Mouse (Mus musculus) spleen, adult 10 weeks (tissue): ENCODE data around the gene Tbxa2r. TPM values are rescaled to one million over a fixed set of nuclear protein-coding genes. Genes with fewer than 3 reads are reported as not detected.

Experiments
- polyA plus RNA-seq: library from polyadenylated mRNA; stranded (reverse); fragments of 350-450 nt; fragmentation: Illumina TruSeq; extraction: RNeasy Lipid Tissue Mini Kit (QIAGEN cat#74804); gene quantifications from one replicate; pipeline ENCODE4 v1.2.3, GENCODE M21; 2015; ENCODE audit warnings: low replicate concordance; ENCODE audit not compliant: insufficient read depth

Tbxa2r gene
- 3.0 TPM for polyA plus RNA-seq

DNA sequence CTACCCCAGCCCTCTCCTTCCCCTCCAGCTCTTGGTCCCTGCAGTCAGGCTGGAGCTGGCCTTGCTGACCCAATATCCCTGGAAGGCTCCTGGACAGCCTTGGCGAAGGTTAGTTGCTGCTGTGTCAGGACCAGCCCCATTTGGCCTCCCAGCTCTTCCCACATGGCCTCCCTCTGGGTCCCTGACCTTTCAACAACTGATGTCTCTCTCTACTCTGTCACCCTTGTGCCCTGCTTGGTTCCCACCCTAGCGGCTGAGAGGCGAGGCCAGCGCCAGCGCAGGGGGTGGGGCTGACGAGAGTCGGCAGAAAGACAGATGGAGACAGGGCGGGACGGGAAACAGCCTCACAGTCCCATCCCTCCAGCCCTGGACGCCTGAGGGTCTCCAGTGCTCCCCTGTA is at the start of gene Tbxa2r:
Gene Tbxa2r (plus strand): TSS at position 346 of the 400 bp plus-strand sequence.

DNA sequence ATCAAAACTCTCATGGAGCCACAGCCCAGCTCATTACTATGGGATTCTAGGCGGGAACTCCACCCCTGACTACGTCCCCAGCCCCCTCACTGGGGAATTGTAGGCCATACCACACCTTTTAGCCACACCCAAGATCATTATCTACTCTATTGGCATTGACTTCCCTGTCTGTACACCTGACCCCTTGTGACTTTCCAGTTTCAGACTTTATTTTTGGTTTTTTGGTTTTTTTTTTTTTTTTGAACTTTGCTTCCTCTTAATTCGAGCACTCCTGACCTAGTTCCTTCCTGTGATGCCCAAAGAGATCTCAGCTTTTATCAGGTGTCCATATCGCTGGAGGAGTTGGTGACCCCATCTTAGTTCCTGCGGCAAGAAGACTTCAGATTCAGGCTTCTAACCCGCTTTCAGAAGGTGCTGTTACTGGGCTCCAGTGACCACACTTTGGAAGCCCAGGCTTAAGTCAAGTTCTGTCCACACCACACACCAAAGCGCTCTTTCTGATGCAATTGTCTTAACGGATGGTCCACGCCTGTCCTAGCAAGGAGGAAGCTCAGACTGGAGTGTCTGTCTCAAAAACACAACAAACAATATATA is 36.9 kb upstream of the Tbxa2r start, which contains the start of gene Tjp3:
Gene Tjp3 (minus strand): TSS at position 71 of the 594 bp plus-strand sequence.

DNA sequence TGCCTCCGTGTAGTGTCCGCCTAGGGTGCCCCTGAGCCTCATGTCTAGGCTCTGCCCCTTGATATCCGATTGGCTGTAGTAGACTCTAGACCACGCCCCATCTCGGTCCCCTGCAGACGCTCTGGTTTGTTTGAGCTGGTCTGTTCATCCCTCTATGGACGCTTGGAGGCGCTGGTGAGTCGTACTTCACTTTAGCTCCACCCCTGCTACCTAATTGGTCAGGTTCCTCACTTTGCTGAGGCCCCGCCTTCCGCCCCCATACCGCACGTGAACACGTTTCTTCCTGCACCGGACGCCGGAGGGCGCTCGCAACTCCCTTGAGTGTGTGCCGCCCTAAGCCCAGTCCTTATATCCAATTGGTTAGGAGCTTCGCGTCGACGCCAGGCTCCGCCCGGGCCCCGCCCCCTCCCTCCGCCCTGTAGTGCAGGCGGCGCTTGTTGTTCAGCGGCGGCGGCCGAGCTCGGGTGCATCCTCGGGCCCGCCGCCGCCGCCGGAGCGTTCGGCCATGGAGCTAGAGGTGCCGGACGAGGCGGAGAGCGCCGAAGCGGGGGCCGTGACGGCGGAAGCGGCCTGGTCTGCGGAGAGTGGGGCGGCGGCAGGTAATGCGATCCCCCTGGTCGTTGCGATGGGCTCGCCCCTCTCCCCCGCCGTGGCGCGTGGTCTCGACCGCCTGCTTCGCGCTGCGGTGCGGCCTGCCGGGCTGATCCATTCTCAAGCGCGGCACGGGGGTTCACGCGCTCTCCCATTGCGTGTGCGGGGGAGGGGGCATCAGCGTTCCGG is 35.8 kb upstream of the Tbxa2r start, which contains the start of gene Pip5k1c:
Gene Pip5k1c (plus strand): TSS at position 410 of the 780 bp plus-strand sequence.

GRCm38 (mm10) chr10:81320550-81321347 is 7.8 kb upstream of the Tbxa2r start, which contains the start of gene Cactin:
Gene Cactin (plus strand): TSS chr10:81321103.

GRCm38 (mm10) chr10:81342686-81343505 is 14.4 kb downstream of the Tbxa2r start, which contains the start of gene Gipc3:
Gene Gipc3 (minus strand): TSS chr10:81343266.

DNA sequence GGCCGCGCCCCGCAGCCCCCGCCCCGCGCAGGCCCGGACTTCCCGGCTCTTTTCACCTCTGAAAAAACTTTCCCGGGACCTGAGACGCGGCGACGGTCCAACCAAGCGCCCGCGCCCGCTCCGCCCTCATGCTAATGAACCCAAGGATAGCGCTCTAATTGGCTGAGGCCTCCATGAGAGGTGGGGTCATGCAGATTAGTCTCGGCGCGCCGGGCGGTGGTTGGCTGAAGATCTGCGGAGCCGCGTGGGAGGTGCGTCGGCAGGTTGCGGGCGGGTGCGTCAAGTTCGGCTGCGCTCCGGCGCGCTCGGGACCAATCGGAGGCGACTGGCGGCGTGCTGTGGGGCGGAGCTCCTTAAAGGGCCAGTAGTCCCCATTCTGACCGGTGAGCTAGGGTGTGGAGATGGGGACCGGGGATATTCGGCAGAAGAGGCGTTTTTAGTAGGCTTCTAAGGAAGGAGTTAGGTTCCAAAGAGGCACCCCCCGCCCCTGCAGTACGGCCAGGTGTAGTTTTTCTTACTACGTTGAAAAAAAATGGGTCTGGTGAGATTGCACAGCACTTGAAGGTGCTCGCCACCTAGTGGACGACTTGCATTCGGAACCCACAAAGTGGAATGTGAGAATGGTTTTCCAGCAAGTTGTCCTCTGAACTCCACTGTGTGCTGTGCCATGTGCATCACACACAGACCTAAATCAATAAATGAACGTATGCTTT is 22.0 kb downstream of the Tbxa2r start, which contains the start of gene Hmg20b:
Gene Hmg20b (minus strand): TSS at position 130 of the 713 bp plus-strand sequence.

DNA sequence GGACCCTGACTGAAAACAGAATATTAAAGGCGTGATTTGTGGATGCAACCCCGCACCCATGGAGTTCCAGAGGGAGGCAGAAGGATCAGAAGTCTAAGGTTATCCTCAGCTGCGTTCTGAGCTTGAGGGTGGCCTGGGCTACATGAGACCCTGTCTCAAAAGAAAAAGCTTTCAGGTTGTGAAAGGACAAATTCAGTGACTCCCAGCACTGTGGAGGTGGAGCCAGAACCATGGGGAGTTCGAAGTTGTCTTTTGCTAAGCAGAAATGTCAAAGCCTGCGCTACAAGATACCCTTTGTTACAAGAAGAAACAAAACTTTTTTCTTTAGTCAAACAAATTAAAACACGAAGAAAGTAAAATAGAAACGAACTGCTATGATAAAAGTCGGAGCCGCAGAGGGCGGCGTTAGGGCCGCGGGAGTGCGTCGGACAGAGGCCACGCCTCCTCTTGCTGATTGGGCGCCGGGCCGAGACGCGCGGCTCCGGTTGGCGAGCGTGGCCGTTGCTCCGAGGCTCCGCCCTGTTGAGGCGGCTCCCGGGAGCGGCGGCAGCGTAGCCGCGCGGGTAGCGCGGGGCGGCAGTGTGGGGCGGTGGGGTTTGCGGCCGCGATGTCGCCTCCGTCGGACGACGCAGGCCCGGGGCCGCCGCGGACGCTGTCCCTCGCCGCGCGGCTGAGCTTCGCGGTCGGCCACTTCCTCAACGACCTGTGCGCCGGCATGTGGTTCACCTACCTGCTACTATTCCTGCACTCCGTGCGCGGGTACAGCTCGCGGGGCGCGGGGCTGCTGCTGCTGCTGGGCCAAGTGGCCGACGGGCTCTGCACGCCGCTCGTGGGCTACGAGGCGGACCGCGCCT is 28.7 kb downstream of the Tbxa2r start, which contains the start of gene Mfsd12:
Gene Mfsd12 (plus strand): TSS at position 501 of the 854 bp plus-strand sequence.

DNA sequence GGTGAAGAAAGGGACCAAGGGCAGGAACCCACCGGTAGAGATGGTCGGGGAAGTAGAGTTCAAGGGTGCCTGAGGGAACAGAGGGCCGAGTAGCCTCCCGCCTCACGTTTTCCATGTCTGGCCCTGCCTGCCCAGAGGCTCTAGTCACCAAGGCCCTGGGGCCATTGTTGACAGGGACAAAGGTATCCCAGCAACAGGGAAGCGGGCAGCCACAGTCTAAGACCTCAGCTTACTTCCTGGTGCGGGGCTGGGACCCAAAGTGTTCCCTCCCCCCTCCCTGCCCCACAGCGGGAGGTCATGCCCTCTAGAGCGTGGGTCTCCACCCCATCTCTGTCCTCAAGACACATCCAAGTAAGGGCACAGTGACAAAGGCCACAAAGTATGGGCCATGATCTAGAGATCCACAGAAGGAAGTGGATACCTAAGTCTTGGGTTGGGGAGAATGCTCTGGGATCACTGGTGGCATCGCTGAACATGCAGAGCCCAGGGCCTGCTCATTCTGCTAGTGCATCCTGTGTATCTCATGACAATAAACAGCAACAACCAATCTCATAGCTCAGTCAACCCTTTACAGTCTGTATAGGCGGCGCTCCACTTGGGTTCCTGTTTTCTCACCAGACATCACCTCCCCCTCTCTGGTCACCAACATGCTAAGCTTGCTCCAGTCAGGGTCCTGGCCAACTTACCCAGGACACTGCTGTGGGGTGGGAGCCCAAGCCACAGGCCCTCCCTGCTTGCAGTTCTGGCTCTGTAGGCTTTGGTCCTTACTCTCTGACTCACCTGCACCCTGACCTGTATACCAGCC is 37.3 kb downstream of the Tbxa2r start, which contains the start of gene 4930404N11Rik:
Gene 4930404N11Rik (minus strand): TSS at position 145 of the 805 bp plus-strand sequence.

DNA sequence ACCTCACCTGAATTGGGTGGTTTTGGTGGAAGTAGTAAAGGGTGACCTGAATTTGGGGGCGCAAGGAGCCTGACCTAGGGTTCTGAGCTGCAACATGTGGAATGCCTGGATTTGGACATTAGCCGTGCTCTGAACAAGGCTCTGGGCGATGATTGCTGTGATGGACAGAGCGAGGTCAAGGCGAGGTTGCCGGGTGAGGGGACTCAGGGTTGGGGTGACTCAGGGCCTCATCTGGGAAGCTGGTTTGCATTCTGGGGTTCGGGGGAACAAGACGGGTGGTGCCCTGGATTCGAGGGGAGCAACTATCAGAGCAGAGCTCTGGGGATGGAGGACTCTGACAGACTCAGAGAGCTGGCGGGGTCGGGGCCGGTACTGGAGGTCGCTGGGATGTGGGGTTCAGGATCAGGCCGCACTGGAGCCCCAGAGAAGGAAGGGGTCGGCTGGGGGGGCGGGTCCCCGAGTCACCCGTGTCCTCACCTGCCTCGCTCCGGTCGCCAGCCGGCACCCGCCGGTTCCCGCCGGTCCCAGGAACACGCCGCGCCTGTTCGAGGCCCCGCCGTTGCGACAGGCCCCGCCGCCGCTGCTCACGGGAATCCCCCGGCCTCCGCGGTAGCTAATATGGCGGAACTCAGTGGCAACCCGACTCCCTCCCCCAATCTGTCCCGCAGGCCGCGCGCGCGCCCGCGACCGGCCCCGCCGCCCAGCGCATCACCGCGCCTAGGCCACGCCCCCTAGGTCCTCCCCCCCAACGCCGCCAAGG is 49.4 kb downstream of the Tbxa2r start, which contains the start of gene Fzr1:
Gene Fzr1 (minus strand): TSS at position 724 of the 760 bp plus-strand sequence.

GRCm38 (mm10) chr10:81383802-81384604 is 55.5 kb downstream of the Tbxa2r start, which contains the start of the genes Dohh and Gm48551:
Gene Dohh (plus strand): TSS chr10:81384428.
Gene Gm48551 (plus strand): TSS chr10:81384466.

Other genes with a start within 250 kb of the Tbxa2r start
- not detected for gene Creb3l3, start 229.9 kb upstream of the Tbxa2r start, polyA plus RNA-seq
- gene Map2k2, start 222.8 kb upstream of the Tbxa2r start, polyA plus RNA-seq: 27.7 TPM
- gene Zbtb7a, start 193.5 kb upstream of the Tbxa2r start, polyA plus RNA-seq: 14.0 TPM
- gene Pias4, start 160.8 kb upstream of the Tbxa2r start, polyA plus RNA-seq: 10.8 TPM
- 451 TPM for gene Eef2, start 152.1 kb upstream of the Tbxa2r start, polyA plus RNA-seq
- gene Dapk3, start 145.7 kb upstream of the Tbxa2r start, polyA plus RNA-seq: 8.6 TPM
- not detected for gene 4930442H23Rik, start 144.9 kb upstream of the Tbxa2r start, polyA plus RNA-seq
- not detected for gene Nmrk2, start 126.7 kb upstream of the Tbxa2r start, polyA plus RNA-seq
- 1.2 TPM for gene Atcay, start 97.9 kb upstream of the Tbxa2r start, polyA plus RNA-seq
- 1.5 TPM for gene Zfr2, start 95.6 kb upstream of the Tbxa2r start, polyA plus RNA-seq
- 4.6 TPM for gene Matk, start 75.8 kb upstream of the Tbxa2r start, polyA plus RNA-seq
- 28.9 TPM for gene Mrpl54, start 61.8 kb upstream of the Tbxa2r start, polyA plus RNA-seq
- 11.9 TPM for gene Apba3, start 61.8 kb upstream of the Tbxa2r start, polyA plus RNA-seq
- 2.6 TPM for gene Tjp3, start 37.1 kb upstream of the Tbxa2r start, polyA plus RNA-seq
- gene Pip5k1c, start 35.8 kb upstream of the Tbxa2r start, polyA plus RNA-seq: 26.7 TPM
- gene Cactin, start 7.6 kb upstream of the Tbxa2r start, polyA plus RNA-seq: 5.0 TPM
- gene Gipc3, start 14.5 kb downstream of the Tbxa2r start, polyA plus RNA-seq: 0.59 TPM
- gene Hmg20b, start 21.7 kb downstream of the Tbxa2r start, polyA plus RNA-seq: 30.0 TPM
- 2.8 TPM for gene Mfsd12, start 28.8 kb downstream of the Tbxa2r start, polyA plus RNA-seq
- 0.18 TPM for gene 4930404N11Rik, start 37.1 kb downstream of the Tbxa2r start, polyA plus RNA-seq
- 7.7 TPM for gene Fzr1, start 49.8 kb downstream of the Tbxa2r start, polyA plus RNA-seq
- gene Dohh, start 55.7 kb downstream of the Tbxa2r start, polyA plus RNA-seq: 1.9 TPM
- gene Gm48551, start 55.7 kb downstream of the Tbxa2r start, polyA plus RNA-seq: 3.2 TPM
- 0.43 TPM for gene Gm48552, start 60.3 kb downstream of the Tbxa2r start, polyA plus RNA-seq
- 9.5 TPM for gene Smim24, start 64.3 kb downstream of the Tbxa2r start, polyA plus RNA-seq
- 9.4 TPM for gene Nfic, start 126.9 kb downstream of the Tbxa2r start, polyA plus RNA-seq
- gene Celf5, start 154.0 kb downstream of the Tbxa2r start, polyA plus RNA-seq: 0.15 TPM
- gene Ncln, start 167.7 kb downstream of the Tbxa2r start, polyA plus RNA-seq: 27.7 TPM
- 15.6 TPM for gene S1pr4, start 171.4 kb downstream of the Tbxa2r start, polyA plus RNA-seq
- 9.4 TPM for gene Gna15, start 195.5 kb downstream of the Tbxa2r start, polyA plus RNA-seq
- 15.2 TPM for gene Gna11, start 216.5 kb downstream of the Tbxa2r start, polyA plus RNA-seq
- gene Aes, start 230.8 kb downstream of the Tbxa2r start, polyA plus RNA-seq: 105 TPM
- 17.3 TPM for gene Tle2, start 245.8 kb downstream of the Tbxa2r start, polyA plus RNA-seq